Mouse (Mus musculus): ENCODE data around the gene Pkdcc.

DNA sequence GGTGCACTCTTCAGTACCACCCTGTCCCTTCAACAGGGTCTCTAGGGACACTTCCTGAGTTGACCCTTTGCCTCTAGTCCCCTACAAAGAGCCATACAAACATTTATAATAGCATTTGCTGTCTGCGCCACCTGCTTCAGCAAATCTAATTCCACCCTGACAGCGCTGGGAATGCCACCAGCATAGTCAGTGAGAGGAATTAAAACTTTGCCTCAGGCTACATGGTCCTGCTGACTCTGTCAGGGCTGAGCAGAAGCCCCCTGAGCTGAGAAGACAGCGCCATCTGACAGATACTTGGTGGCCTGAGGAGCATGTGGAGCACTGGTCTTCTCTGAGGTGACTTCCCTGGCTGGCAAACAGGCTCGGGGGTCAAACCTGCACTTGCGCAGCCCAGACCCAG lies 14.6 kb upstream of the Pkdcc start:
- TF ChIP-seq CTCF (IDR thresholded peaks at IDR 0.05; ENCODE audit: low read depth), result no peak
- no peak for TF ChIP-seq EP300 (IDR thresholded peaks at IDR 0.05; ENCODE audit: low read depth)

All from heart, postnatal 0 days (tissue).